Mouse (Mus musculus): Measurements from ENCODE around the gene Olfr1192-ps1.
"Not testable (repeated sequence)": the region's sequence is repeated elsewhere in the genome, so short reads cannot be mapped to it uniquely, and the experiment has no call there.

Gene Olfr1192-ps1

GRCm38 (mm10) chr2:88648209-88648608, at the start of gene Olfr1192-ps1:
TSS of gene Olfr1192-ps1 (plus strand) at chr2:88648509.
- DNase-seq: no peak

- not testable (repeated sequence) for DNase-seq
Observed at GRCm38 (mm10) chr2:88640242-88640641, 8.1 kb upstream of the Olfr1192-ps1 start, which contains the start of gene Olfr1191-ps1. TSS of gene Olfr1191-ps1 (plus strand) at chr2:88640542.

GRCm38 (mm10) chr2:88675328-88675727, 27.0 kb downstream of the Olfr1192-ps1 start, which contains the start of gene Olfr1193:
TSS of gene Olfr1193 (plus strand) at chr2:88675628.
- DNase-seq: not testable (repeated sequence)

- no peak for DNase-seq
Observed at GRCm38 (mm10) chr2:88689087-88689486, 40.8 kb downstream of the Olfr1192-ps1 start, which contains the start of gene Olfr1195. TSS of gene Olfr1195 (minus strand) at chr2:88689187.

GRCm38 (mm10) chr2:88704497-88704896, 56.2 kb downstream of the Olfr1192-ps1 start, which contains the start of gene Olfr1196:
TSS of gene Olfr1196 (minus strand) at chr2:88704597.
- DNase-seq: no peak
